Mouse (Mus musculus): ENCODE measurements around the gene Polr3g. TPM values are rescaled to one million over a fixed set of nuclear protein-coding genes. Genes with fewer than 3 reads are reported as not detected.

The Polr3g gene
- 1 to 10 TPM; 2.7 to 3.7 TPM for total RNA-seq (2023)

DNA sequence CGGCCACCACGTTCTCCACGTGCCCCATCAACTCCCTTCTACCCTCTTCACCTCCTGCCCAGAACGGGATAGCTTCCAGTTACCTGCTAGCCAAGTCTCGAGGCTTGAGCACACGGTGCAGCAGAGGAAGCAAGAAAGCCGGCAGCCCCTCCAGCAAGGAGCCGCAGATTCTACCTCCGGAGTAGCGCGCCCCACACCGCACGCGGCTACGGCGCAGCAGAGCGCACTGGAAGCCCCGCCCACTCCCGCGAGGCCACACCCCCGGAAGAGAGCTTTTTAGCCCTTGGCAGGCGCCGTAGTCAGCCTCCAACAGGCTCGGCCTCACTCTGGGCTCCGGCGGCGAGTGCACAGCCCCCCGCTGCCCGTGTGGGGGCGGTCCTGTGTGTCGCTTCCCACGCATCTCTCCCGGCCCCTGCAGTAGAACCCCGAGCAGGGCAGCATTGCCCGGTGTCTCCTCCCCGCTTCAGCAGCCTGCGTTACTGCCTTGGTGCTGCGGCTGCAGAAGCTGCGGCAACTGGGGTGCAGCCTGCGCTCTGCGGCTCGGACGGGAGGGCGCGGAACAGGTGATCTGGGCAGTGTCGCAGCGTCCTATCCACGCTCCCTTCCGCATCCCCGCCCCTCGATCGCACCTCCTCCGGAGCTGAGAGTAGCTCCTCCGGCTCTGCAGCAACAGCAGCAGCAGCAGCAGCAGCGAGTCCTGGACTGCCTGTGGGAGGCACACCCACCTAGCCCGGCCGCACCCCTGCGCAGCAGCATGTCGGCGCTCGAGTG is at the start of gene Polr3g, which contains the start of gene Mblac2:
Gene Polr3g, minus strand, starts transcription at position 239 of the 771 bp plus-strand sequence.
Gene Mblac2, plus strand, starts transcription at position 567 of the 771 bp plus-strand sequence.

DNA sequence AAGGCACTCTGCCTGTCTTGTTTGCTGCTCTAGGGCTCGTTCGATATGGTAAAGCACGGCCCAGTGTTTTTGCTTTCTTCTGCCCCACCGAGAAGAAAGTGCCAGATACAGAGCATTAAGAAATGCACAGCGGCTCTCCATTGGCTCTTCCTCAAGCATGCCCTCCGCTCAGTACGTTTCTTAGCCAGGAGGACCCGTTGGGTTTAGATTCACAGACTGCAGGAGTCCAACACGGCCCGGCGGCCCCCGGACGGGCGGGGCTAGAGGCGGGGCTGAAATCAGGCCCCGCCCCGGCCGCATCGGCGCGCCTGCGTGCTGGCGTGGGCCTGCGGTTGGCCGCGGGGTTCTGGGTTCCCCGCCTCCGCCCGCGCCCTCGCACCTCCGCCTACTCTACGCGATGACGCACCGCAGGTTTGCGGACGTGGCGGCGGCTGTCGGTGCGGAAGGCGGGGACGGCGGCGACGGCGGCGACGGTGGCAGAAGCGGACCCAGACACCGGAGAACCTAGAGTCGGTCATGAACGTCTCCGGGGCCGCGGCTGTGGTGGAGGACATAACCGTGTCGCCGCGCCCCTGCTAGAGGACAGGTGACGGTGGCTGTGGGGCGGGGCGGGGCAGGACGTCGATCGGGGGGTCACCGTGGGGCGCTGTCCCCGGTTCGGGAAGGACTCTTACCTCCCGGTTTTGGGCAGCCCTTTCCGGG is 53.3 kb downstream of the Polr3g start, which contains the start of gene Lysmd3:
Gene Lysmd3, plus strand, starts transcription at position 313 of the 702 bp plus-strand sequence.

DNA sequence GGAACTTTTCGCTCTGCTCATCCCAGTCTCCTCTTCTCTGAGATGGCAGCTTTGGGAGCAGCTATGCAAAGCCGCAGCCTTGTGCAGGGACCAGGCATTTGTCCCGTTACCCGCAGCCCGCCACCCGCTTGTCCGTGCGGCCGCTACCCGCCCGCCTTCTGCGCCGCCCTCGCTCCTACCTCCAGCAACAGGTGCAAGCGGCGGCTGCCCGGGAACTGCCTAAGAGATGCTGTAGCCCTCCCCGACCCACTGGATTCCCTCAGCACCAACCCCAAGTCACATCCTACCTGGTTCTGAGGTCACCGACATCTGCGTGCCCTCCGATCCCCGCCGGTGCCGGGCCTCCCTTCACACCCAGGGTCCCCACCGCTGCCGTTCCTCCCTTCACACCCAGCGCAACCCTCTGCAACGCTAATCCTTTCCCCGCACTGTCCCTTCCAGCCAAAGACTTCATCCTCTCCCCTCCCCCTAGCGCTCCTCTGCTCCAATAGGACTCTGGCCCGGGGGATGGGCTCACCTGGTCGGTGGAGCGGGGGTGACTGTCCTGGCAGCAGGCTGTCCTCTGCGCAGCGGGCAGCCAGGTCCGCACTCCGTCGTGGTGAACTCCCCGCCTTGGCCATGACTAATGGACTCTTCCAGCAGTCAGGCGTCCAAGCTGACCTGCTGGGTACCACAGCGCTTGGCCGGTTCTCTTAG is 77.9 kb downstream of the Polr3g start, which contains the start of gene Adgrv1:
Gene Adgrv1, minus strand, starts transcription at position 435 of the 696 bp plus-strand sequence.

Other genes starting within 250 kb of the Polr3g start
- gene Adgrv1, start 77.9 kb downstream of the Polr3g start, total RNA-seq (2023): under 1 TPM; 0.44 to 0.95 TPM
- 10 to 100 TPM; 21.5 to 25.1 TPM for gene Lysmd3, start 53.4 kb downstream of the Polr3g start, total RNA-seq (2023)
- gene Mblac2, start 328 bp upstream of the Polr3g start, total RNA-seq (2023): 1 to 10 TPM; 3.2 to 3.7 TPM
- 10 to 100 TPM; 50.3 to 52.2 TPM for gene Cetn3, start 72.1 kb upstream of the Polr3g start, total RNA-seq (2023)

Measured in neutrophil, adult 59 days (primary cell).